Mouse (Mus musculus) limb, embryonic 12.5 days (tissue): Measurements from ENCODE around the gene Kif12. TPM values are rescaled to one million over a fixed set of nuclear protein-coding genes. Genes with fewer than 3 reads are reported as not detected.

Experiments used
- ATAC-seq: fragments of 200-750 bp; cut with Nextera tagmentation; 2 replicates; pipeline ENCODE4 v1.8.0; 2017; ENCODE audit warnings: low read depth, moderate TSS enrichment; ENCODE audit not compliant: insufficient number of reproducible peaks, insufficient read depth, low FRiP score, low TSS enrichment
- H3K27ac ChIP-seq: fragments of 300-500 bp; sonication (generic); 2 replicates; pipeline ENCODE4 v1.5.1; 2016; ENCODE audit warnings: mild to moderate bottlenecking, moderate library complexity
- H3K27me3 ChIP-seq: fragments of 300-500 bp; sonication (generic); 2 replicates; pipeline ENCODE4 v1.6.1; 2016; ENCODE audit warnings: mild to moderate bottlenecking, moderate library complexity
- H3K36me3 ChIP-seq: fragments of 300-500 bp; sonication (generic); 2 replicates; pipeline ENCODE4 v1.6.1; 2016; ENCODE audit warnings: mild to moderate bottlenecking, moderate library complexity
- H3K4me1 ChIP-seq: fragments of 300-500 bp; sonication (generic); replicated peaks from 2 replicates; pipeline ENCODE4 v1.6.1; 2016
- H3K4me2 ChIP-seq: fragments of 300-500 bp; sonication (generic); 2 replicates; pipeline ENCODE4 v1.6.1; 2016; ENCODE audit warnings: mild to moderate bottlenecking, moderate library complexity
- H3K4me3 ChIP-seq: fragments of 300-500 bp; sonication (generic); replicated peaks from 2 replicates; pipeline ENCODE4 v1.5.1; 2016; ENCODE audit warnings: mild to moderate bottlenecking
- H3K9ac ChIP-seq: fragments of 300-500 bp; sonication (generic); replicated peaks from 2 replicates; pipeline ENCODE4 v1.6.1; 2016; ENCODE audit warnings: mild to moderate bottlenecking, moderate library complexity
- H3K9me3 ChIP-seq: fragments of 300-500 bp; sonication (generic); 2 replicates; pipeline ENCODE4 v1.6.1; 2016; ENCODE audit warnings: mild to moderate bottlenecking, moderate library complexity
- WGBS: fragments of 180-500 bp; shearing (Covaris S2); methylation state at CpG from one replicate; pipeline ENCODE4 v1.1.7; 2016; 5-methylcytosine and 5-hydroxymethylcytosine counted together
- polyA plus RNA-seq: library from polyadenylated mRNA; unstranded; fragments of >200 nt; fragmentation: Nextera tagmentation; extraction: Ambion mirVana; gene quantifications from 2 replicates; pipeline ENCODE4 v1.2.1, GENCODE M21; 2016

Kif12 gene
- polyA plus RNA-seq, 1 experiment from 2014 or later: 0.14 TPM

DNA sequence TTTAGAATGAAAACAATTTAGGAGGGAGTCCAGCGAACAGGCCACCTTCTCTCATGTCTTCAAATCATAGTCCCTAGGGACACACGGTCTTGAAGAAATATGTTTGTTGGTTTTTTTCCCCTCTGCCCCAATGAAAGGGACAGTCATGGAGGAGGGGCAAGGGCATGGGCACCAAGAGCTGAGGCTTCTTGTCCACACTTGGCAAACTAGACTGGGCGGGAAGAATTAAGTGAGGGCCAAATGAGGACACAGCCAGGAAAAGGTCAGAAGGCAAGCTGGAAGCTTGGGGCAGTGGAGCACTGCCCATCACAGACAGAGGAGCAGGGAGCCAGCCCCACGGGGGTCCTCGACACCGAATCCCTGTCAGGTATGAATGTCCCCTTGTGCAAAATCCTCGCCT, 31.9 kb upstream of the Kif12 start:
- no peak overlapping the region for H3K4me2 ChIP-seq
- H3K27ac ChIP-seq: no peak overlapping the region
- H3K27me3 ChIP-seq: no peaks in the 10 kb centered on the region
- ATAC-seq: no peak
- peaks cover 11% of the 10 kb centered on the region for H3K4me1 ChIP-seq
- H3K4me3 ChIP-seq: no peak overlapping the region
- H3K9ac ChIP-seq: no peak overlapping the region
- H3K9me3 ChIP-seq: no peaks in the 10 kb centered on the region
- whole genome bisulfite sequencing: 87% methylated on average over 7 of the region's 7 CpGs
- no peaks in the 10 kb centered on the region for H3K36me3 ChIP-seq

DNA sequence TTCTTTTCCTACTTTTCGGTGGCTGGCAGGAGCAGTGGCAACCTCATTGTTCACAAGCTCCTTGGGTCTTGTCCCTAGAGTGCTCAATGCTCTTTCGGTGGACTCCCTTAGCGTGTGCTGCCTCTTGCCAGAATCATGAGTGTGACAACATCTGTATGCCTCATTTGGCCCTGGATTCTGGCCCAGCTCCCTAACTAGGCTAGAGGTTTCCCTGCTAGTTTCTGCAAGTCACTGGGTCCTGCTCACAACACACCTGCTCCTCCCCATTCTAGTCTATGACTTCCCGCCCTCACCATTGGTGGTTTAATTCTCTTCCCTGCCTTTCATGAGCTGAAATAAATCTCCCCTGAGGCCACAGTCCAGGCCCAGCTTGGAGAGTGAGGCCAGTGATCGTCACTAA, 27.4 kb upstream of the Kif12 start:
- H3K27ac ChIP-seq: no peak overlapping the region
- no peaks in the 10 kb centered on the region for H3K36me3 ChIP-seq
- no peak overlapping the region for H3K9ac ChIP-seq
- no peak for ATAC-seq
- H3K27me3 ChIP-seq: no peaks in the 10 kb centered on the region
- 91% methylated on average over 5 of the region's 5 CpGs for WGBS
- no peaks in the 10 kb centered on the region for H3K9me3 ChIP-seq
- H3K4me3 ChIP-seq: no peak overlapping the region
- no peak overlapping the region for H3K4me2 ChIP-seq
- peaks cover 3% of the 10 kb centered on the region; the same call in 1 of the 2 replicates for H3K4me1 ChIP-seq

DNA sequence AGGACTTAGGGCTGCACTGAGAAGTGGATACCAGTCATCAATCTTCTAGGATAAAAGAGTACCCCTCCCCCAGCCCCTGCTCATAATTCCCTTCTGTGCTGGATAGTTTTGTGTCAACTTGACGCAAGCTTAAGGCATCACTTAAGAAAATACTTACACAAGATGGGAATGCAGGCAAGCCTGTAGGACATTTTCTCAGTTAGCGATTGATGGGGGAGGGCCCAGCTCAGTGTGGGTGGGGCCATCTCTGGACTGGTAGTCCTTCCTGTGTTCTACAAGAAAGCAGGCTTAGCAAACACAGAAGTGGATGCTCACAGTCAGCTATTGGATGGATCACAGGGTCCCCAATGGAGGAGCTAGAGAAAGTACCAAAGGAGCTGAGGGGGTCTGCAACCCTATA, 22.4 kb upstream of the Kif12 start:
- no peak overlapping the region for H3K4me2 ChIP-seq
- no peaks in the 10 kb centered on the region for H3K27me3 ChIP-seq
- no peak overlapping the region for H3K4me3 ChIP-seq
- H3K4me1 ChIP-seq: peaks cover 17% of the 10 kb centered on the region
- H3K36me3 ChIP-seq: no peaks in the 10 kb centered on the region
- H3K9ac ChIP-seq: no peak overlapping the region
- WGBS: 78% methylated on average over 2 of the region's 2 CpGs
- no peak for ATAC-seq
- H3K9me3 ChIP-seq: no peaks in the 10 kb centered on the region
- no peak overlapping the region for H3K27ac ChIP-seq

DNA sequence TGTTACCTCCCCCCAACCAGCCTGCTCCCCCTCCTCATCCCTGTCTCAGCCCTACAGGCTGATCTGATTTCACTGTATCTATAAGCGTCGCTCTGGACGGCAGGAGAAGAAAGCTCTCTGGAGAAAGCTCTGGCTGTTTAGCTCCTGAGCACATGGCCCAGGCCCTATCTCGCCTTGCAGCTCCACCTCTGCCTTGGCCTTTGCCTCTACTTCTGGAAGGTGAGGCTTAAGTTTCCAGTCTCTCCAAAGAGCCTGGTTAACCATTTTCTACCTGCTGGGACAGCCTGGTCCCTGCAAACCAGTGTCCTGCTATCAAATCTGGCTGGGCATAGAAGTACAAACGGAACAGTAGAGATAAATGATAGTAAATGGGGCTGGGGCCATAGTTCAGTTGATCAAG, 19.7 kb upstream of the Kif12 start:
- no peaks in the 10 kb centered on the region for H3K9me3 ChIP-seq
- H3K4me1 ChIP-seq: peaks cover 30% of the 10 kb centered on the region
- no peak overlapping the region for H3K4me2 ChIP-seq
- H3K4me3 ChIP-seq: no peak overlapping the region
- no peaks in the 10 kb centered on the region for H3K36me3 ChIP-seq
- H3K27me3 ChIP-seq: no peaks in the 10 kb centered on the region
- peak overlapping the region; percentile 24; the same call in 1 of the 2 replicates for H3K27ac ChIP-seq
- no peak for ATAC-seq
- no peak overlapping the region for H3K9ac ChIP-seq
- WGBS: 50% methylated on average over 5 of the region's 5 CpGs

DNA sequence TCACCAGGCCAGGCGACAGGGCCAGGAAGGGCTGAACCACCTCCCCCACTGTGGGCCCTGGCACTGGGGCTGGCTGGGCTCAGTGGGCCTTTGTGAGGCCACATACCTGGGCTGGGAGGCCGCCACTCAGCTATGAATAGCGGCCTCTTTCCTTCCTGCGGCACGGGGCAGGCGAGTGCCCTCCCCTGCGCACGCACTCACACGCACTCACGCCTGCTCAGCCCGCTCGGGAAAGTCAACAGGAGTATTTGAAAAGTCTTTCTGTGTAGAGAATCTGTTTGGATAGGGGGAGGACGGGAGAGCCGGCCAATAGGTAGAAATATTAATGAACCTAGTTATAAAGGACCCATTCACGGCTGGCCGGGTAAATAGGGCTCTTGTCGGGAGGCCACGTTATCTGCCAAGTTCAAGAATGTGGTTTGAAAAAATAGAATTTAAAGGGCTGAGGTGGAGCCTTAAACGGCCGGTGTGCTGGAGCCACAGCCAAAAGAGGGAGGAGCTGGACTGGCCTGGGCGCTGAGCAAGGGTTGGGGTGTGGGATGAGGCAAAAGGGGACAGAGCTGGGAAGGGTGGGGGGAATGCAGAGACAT, 14.4 kb upstream of the Kif12 start:
- WGBS: 66% methylated on average over 21 of the region's 21 CpGs

DNA sequence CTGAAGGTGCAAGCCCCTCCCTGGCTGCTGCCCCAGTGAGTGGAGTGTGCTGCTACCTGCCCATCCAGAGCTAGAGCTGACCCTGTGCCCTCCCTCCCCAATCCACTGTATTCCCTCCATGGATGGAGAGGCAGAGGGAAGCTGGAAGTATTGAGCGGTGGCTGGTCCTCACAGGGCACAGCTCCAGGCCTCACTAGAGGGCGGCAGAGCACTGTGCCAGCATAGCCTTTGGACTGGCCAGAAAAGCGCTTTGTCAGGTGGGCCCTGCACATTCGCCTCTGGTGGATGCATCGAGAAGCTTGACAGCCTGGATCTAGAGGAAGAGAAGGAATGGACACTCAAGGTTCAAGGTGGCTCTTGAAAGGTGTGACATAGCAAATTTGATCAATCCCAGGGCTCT, 9.6 kb upstream of the Kif12 start:
- Histone ChIP-seq H3K9me3 (no peaks in the 10 kb centered on the region), H3K27ac (no peak overlapping the region), H3K4me3 (no peak overlapping the region), H3K4me2 (no peak overlapping the region), H3K27me3 (no peaks in the 10 kb centered on the region), H3K4me1 (0 out of 2 replicates have a peak, but pooled peaks cover 4% of the 10 kb centered on the region), H3K9ac (0 out of 2 replicates have a peak overlapping the region, but pooled peaks have one; percentile 18), H3K36me3 (no peaks in the 10 kb centered on the region)
- ATAC-seq: peak; percentile 66
- WGBS: 12% methylated on average over 5 of the region's 5 CpGs

More for the DNA sequence above, 14.4 kb upstream of the Kif12 start:
- Histone ChIP-seq H3K9ac (no peak overlapping the region), H3K27me3 (no peaks in the 10 kb centered on the region), H3K36me3 (no peaks in the 10 kb centered on the region), H3K4me1 (peaks cover 31% of the 10 kb centered on the region), H3K4me2 (no peak overlapping the region), H3K27ac (peak overlapping the region; percentile 88), H3K9me3 (no peaks in the 10 kb centered on the region), H3K4me3 (no peak overlapping the region)
- peak; percentile 80 for ATAC-seq

DNA sequence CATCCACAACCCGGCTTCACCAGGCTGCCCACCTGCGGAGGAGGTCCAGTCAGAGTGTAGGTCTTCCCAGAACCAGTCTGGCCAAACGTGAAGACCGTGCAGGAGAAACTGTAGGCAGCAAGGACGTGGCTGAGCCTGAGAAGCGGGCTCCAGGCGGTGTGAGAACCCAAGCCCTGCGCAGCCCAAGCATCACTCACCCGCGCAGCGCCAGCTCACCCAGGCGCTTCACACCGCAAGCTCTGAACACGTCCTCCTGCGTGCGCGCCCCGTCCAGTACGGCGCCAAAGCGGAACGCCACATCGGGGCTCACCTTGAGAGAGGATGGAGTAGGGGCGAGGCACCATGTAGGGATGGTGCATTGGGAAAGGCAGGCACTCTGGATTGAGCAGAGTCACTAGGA, 809 bp downstream of the Kif12 start:
- ATAC-seq: no peak
- WGBS: 48% methylated on average over 24 of the region's 24 CpGs
- H3K4me2 ChIP-seq: no peak overlapping the region
- no peaks in the 10 kb centered on the region for H3K9me3 ChIP-seq
- H3K27me3 ChIP-seq: peaks cover 41% of the 10 kb centered on the region
- no peak overlapping the region for H3K27ac ChIP-seq
- H3K4me1 ChIP-seq: no peaks in the 10 kb centered on the region
- no peak overlapping the region for H3K4me3 ChIP-seq
- H3K36me3 ChIP-seq: no peaks in the 10 kb centered on the region
- no peak overlapping the region for H3K9ac ChIP-seq

DNA sequence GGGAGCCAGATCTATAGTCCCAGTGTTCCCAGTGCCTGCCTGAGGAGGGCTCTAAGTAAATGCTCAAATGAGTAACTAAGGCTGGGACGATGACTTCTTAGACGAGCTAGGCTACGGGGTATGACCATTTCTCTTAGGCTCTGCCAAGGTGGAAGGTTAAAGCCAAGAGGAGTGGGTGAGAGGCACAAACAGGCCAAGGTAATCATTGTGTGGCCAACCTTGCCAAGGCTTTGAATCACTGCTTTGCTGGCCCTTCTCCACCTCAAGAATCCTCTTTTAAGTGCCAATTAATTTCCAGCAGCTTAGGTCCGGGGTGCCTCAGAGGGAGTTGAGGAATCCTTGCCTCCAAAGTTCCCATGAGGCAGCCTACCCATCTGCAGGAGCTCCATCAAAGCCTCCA, 1.9 kb downstream of the Kif12 start:
- ATAC-seq: no peak
- Histone ChIP-seq H3K9ac (no peak overlapping the region), H3K4me3 (no peak overlapping the region), H3K4me1 (no peaks in the 10 kb centered on the region), H3K9me3 (no peaks in the 10 kb centered on the region), H3K27me3 (peaks cover 41% of the 10 kb centered on the region), H3K36me3 (no peaks in the 10 kb centered on the region), H3K4me2 (no peak overlapping the region), H3K27ac (no peak overlapping the region)
- WGBS: 88% methylated on average over 4 of the region's 4 CpGs

DNA sequence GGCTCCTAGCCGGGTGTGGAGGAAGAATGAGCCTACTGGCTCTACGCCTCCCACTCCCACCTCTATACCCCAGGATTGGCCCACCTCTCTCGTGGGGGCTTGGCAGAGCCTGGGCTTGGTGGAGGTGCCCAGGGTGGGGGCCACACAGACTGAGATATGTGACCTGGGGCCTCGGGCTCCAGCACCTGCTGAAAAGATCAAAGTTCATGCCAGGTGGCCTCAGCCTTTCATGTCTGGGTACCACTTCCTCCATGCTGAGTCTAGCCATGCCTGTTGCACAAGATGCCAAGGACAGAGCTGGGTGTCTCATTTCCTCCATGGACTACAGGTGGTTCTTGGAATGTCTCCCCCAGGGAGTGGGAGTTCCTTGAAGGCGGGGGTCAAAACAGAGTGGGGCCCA, 5.6 kb downstream of the Kif12 start:
- H3K9me3 ChIP-seq: no peaks in the 10 kb centered on the region
- no peak for ATAC-seq
- WGBS: 85% methylated on average over 5 of the region's 5 CpGs

DNA sequence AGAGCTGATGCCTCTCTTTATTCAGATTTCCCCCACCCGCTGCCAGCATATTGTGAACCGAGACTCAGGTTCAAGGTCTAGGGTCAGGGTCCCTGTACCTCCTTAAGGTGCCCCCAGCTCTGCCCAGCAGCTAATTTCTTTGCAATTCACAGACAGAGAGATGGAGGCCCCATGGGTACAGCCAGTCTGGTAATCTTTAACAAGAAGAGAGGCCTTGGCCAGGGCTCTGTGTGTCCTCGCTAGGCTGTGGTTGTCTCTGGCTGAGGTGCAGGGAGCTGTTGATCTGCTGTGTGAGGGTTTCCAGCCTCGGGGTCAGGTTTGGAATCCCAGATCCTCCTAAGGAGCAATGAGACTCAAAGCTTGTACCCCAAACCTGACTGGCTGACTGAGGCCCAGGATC, 6.3 kb downstream of the Kif12 start:
- Histone ChIP-seq H3K36me3 (no peaks in the 10 kb centered on the region), H3K27me3 (peaks cover 18% of the 10 kb centered on the region), H3K9me3 (no peaks in the 10 kb centered on the region), H3K27ac (no peak overlapping the region), H3K9ac (no peak overlapping the region), H3K4me3 (no peak overlapping the region), H3K4me2 (no peak overlapping the region), H3K4me1 (no peaks in the 10 kb centered on the region)
- no peak for ATAC-seq
- WGBS: 87% methylated on average over 4 of the region's 4 CpGs

More for the DNA sequence above, 5.6 kb downstream of the Kif12 start:
- Histone ChIP-seq H3K4me1 (no peaks in the 10 kb centered on the region), H3K4me2 (no peak overlapping the region), H3K27me3 (peaks cover 24% of the 10 kb centered on the region), H3K36me3 (no peaks in the 10 kb centered on the region), H3K9ac (no peak overlapping the region), H3K4me3 (no peak overlapping the region), H3K27ac (no peak overlapping the region)

DNA sequence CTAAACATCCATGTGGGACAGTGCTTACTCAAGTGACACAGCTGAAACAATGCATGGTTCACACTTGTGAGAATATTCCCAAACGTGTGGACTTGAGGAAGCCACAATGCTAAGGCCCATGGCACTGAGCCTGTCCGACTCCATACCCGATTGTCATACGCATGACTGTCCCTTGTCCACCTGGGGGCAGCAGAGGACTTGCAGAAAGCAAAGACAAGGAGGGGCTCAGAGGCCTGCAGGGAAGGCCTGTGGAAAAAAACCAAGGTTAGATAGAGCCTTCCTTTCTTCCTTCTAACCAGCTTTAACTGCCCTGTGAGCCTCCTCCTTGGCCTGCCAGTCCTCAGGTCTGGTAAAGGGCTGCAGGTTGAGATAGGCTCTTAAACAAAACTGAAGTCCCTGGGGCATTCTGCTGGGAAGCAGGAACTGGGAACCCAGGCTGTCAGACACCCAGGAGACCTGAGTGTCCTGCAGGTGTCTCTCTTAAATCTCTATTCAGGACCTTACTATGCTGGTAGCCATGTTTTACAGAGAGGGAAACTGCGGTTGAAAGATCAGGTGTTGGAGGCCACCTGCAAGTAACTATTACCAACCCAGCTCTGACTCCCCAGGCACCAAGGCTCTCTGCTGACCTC, 12.9 kb downstream of the Kif12 start:
- no peak overlapping the region for H3K9ac ChIP-seq

DNA sequence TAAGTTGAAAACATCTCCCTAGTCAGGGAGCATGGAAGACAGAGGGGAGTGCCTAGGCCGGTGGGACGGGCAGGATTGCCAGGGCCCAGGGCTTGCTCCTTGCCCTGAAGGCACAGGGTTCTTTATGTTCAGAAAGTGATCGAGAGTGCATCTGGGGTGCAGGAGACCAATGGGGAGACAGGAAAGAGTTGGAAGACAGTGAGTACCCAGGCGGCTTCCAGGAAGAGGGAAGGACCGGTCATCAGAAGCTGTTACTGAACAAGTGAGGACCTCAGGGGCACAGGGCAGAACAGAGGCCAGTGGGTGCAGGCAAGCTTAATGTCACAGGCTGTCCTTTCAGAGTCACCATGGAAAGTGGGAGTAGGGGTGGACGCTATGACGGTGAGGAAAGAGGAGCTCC, 13.7 kb downstream of the Kif12 start:
- H3K4me1 ChIP-seq: no peaks in the 10 kb centered on the region
- ATAC-seq: no peak; the same call in 1 of the 2 replicates
- no peaks in the 10 kb centered on the region for H3K9me3 ChIP-seq
- no peak overlapping the region for H3K9ac ChIP-seq
- 85% methylated on average over 7 of the region's 7 CpGs for WGBS
- no peak overlapping the region for H3K27ac ChIP-seq
- no peak overlapping the region for H3K4me2 ChIP-seq
- H3K4me3 ChIP-seq: no peak overlapping the region
- H3K27me3 ChIP-seq: no peaks in the 10 kb centered on the region
- H3K36me3 ChIP-seq: no peaks in the 10 kb centered on the region

More for the DNA sequence above, 12.9 kb downstream of the Kif12 start:
- peak; percentile 64; the same call in 1 of the 2 replicates for ATAC-seq
- Histone ChIP-seq H3K27ac (no peak overlapping the region), H3K4me3 (no peak overlapping the region), H3K36me3 (no peaks in the 10 kb centered on the region), H3K27me3 (no peaks in the 10 kb centered on the region), H3K4me2 (no peak overlapping the region), H3K9me3 (no peaks in the 10 kb centered on the region), H3K4me1 (no peaks in the 10 kb centered on the region)
- WGBS: 14% methylated on average over 5 of the region's 5 CpGs
